Mouse (Mus musculus) CH12F3 (cell line): Measurements from ENCODE around the gene Nadk.

Source experiments
- in situ Hi-C: fragments of 300-500 bp; cut with MboI; formaldehyde crosslinking; loops from 2 replicates; pipeline ENCODE4 v1.14.3; 2020; ENCODE audit warnings: low sequenced_read_pairs

Nadk gene

GRCm38 (mm10) chr4:155601091-155601996, 39.2 kb downstream of the Nadk start, which contains the start of gene Slc35e2:
TSS of gene Slc35e2 (plus strand) at chr4:155601416.
- in situ Hi-C loops: no loop called here

- in situ Hi-C loops: no loop called here
Measured at GRCm38 (mm10) chr4:155601997-155602456, 39.8 kb downstream of the Nadk start.

- in situ Hi-C loops: no loop called here
Measured at GRCm38 (mm10) chr4:155602753-155603152, 40.6 kb downstream of the Nadk start.

GRCm38 (mm10) chr4:155603801-155604200, 41.6 kb downstream of the Nadk start:
- in situ Hi-C loops: no loop called here

- in situ Hi-C loops: no loop called here
Measured at GRCm38 (mm10) chr4:155605132-155605531, 43.0 kb downstream of the Nadk start.

GRCm38 (mm10) chr4:155606825-155607224, 44.6 kb downstream of the Nadk start:
- in situ Hi-C loops: no loop called here

- in situ Hi-C loops: no loop called here
Measured at GRCm38 (mm10) chr4:155611860-155612259, 49.7 kb downstream of the Nadk start.

- in situ Hi-C loops: no loop called here
Measured at GRCm38 (mm10) chr4:155613264-155613663, 51.1 kb downstream of the Nadk start.

- in situ Hi-C loops: no loop called here
Measured at GRCm38 (mm10) chr4:155618321-155618720, 56.1 kb downstream of the Nadk start.

- in situ Hi-C loops: no loop called here
Measured at GRCm38 (mm10) chr4:155624338-155625291, 62.4 kb downstream of the Nadk start, which contains the start of gene Cdk11b. TSS of gene Cdk11b (plus strand) at chr4:155624854.

GRCm38 (mm10) chr4:155630267-155630666, 68.1 kb downstream of the Nadk start:
- in situ Hi-C loops: no loop called here

- in situ Hi-C loops: no loop called here
Measured at GRCm38 (mm10) chr4:155635766-155636499, 73.8 kb downstream of the Nadk start.
